Mouse (Mus musculus): ENCODE results near the gene Galns. TPM values are rescaled to one million over a fixed set of nuclear protein-coding genes. Genes with fewer than 3 reads are reported as not detected.

Galns gene
- total and polyA plus RNA-seq, 3 experiments: 16.4 to 25.6 (median 25.6) TPM

GRCm38 (mm10) chr8:122569996-122570395 lies 41.3 kb downstream of the Galns start:
- Histone ChIP-seq H3K9ac (ENCODE audit: insufficient read depth, low read depth) (no peak overlapping the region), H3K36me3 (replicated peaks in 1 of 2; ENCODE audit: control insufficient read depth in 1 of 2, insufficient read depth in 1 of 2, low read length in 1 of 2) (peaks cover 42 to 69% of the 10 kb centered on the region in 2 experiments), H3K27ac (ENCODE audit: insufficient read depth, low read depth) (no peak overlapping the region), H3K4me3 (replicated peaks in 1 of 3; ENCODE audit: low read depth in 2 of 3, low read length in 2 of 3, poor library complexity in 1 of 3) (no peak overlapping the region), H3K4me1 (ENCODE audit: control insufficient read depth in 1 of 2, insufficient read depth in 2 of 2) (peaks cover 16 to 53% of the 10 kb centered on the region in 2 experiments), H3K79me2 (replicated peaks; ENCODE audit: control insufficient read depth, extremely low read depth, insufficient read depth, poor library complexity, severe bottlenecking) (peaks cover 16% of the 10 kb centered on the region), H3K9me3 (replicated peaks; ENCODE audit: low read length) (no peaks in the 10 kb centered on the region), H3K4me2 (ENCODE audit: insufficient read depth, low read depth, poor library complexity, severe bottlenecking) (no peak overlapping the region), H3K27me3 (replicated peaks) (no peaks in the 10 kb centered on the region)
- in situ Hi-C loops (cut with MboI; ENCODE audit: low pct_ligation_motif_present, low pct_unique_long_range_greater_than_20kb, low sequenced_read_pairs) (no loop called here), dilution Hi-C loops (cut with MboI; ENCODE audit: extremely low pct_ligation_motif_present, extremely low pct_unique_long_range_greater_than_20kb, low sequenced_read_pairs) (no loop called here)
- TF ChIP-seq ZKSCAN1 (IDR thresholded peaks at IDR 0.05; ENCODE audit: borderline replicate concordance, low read depth, low read length) (no peak), GABPA (IDR thresholded peaks at IDR 0.05; ENCODE audit: insufficient replicate concordance, low read depth, low read length) (no peak), CHD2 (IDR thresholded peaks at IDR 0.05; ENCODE audit: low read length) (no peak), CTCF (conservative IDR thresholded peaks at IDR 0.05 in 1 of 2, IDR thresholded peaks at IDR 0.05 in 1 of 2; ENCODE audit: low read depth in 2 of 2, low read length in 2 of 2) (no peak), IRF4 (IDR thresholded peaks at IDR 0.05; ENCODE audit: low read depth, low read length) (no peak), HCFC1 (IDR thresholded peaks at IDR 0.05; ENCODE audit: low read depth, low read length) (no peak), ZC3H11A (IDR thresholded peaks at IDR 0.05; ENCODE audit: low read depth, low read length) (no peak), E2F4 (IDR thresholded peaks at IDR 0.05; ENCODE audit: insufficient replicate concordance, low read depth, low read length) (no peak), NELFE (IDR thresholded peaks at IDR 0.05; ENCODE audit: low read depth, low read length) (no peak), POLR2A (IDR thresholded peaks at IDR 0.05; ENCODE audit: low read depth, low read length) (no peak)
- no peak for DNase-seq (ENCODE audit: extremely low read depth)

- Histone ChIP-seq H3K27ac (ENCODE audit: insufficient read depth, low read depth) (peak overlapping the region; percentile 26), H3K36me3 (replicated peaks in 1 of 2; ENCODE audit: control insufficient read depth in 1 of 2, insufficient read depth in 1 of 2, low read length in 1 of 2) (peaks cover 37 to 69% of the 10 kb centered on the region in 2 experiments), H3K9me3 (replicated peaks; ENCODE audit: low read length) (peaks cover 4% of the 10 kb centered on the region), H3K4me1 (ENCODE audit: control insufficient read depth in 1 of 2, insufficient read depth in 2 of 2) (peaks cover 10 to 47% of the 10 kb centered on the region in 2 experiments; a peak in 3 of 4 replicates), H3K79me2 (replicated peaks; ENCODE audit: control insufficient read depth, extremely low read depth, insufficient read depth, poor library complexity, severe bottlenecking) (peaks cover 13% of the 10 kb centered on the region), H3K4me3 (replicated peaks in 1 of 3; ENCODE audit: low read depth in 2 of 3, low read length in 2 of 3, poor library complexity in 1 of 3) (peak overlapping the region; percentile 49 to 64 (median 55)), H3K4me2 (ENCODE audit: insufficient read depth, low read depth, poor library complexity, severe bottlenecking) (peak overlapping the region; percentile 46; the same call in 1 of the 2 replicates), H3K27me3 (replicated peaks) (no peaks in the 10 kb centered on the region), H3K9ac (ENCODE audit: insufficient read depth, low read depth) (no peak overlapping the region)
- TF ChIP-seq UBTF (IDR thresholded peaks at IDR 0.05; ENCODE audit: low read depth, low read length) (0 out of 2 replicates have a peak, but pooled peaks have one; percentile 38), RCOR1 (conservative IDR thresholded peaks at IDR 0.05; ENCODE audit: low read depth, low read length) (no peak), CTCF (conservative IDR thresholded peaks at IDR 0.05 in 1 of 2, IDR thresholded peaks at IDR 0.05 in 1 of 2; ENCODE audit: low read depth in 2 of 2, low read length in 2 of 2) (peak in 1 of 2 experiments; percentile 31; a peak in 2 of 4 replicates)
- no peak for DNase-seq (ENCODE audit: extremely low read depth)
- in situ Hi-C loops (cut with MboI; ENCODE audit: low pct_ligation_motif_present, low pct_unique_long_range_greater_than_20kb, low sequenced_read_pairs): no loop called here
- dilution Hi-C loops (cut with MboI; ENCODE audit: extremely low pct_ligation_motif_present, extremely low pct_unique_long_range_greater_than_20kb, low sequenced_read_pairs): no loop called here
These were observed 41.9 kb downstream of the Galns start for GRCm38 (mm10) chr8:122569329-122569728.

- peak; percentile 25; the same call in 1 of the 2 replicates for TF ChIP-seq CHD2 (IDR thresholded peaks at IDR 0.05; ENCODE audit: low read length)
- TF ChIP-seq HCFC1 (IDR thresholded peaks at IDR 0.05; ENCODE audit: low read depth, low read length): no peak
- TF ChIP-seq POLR2AphosphoS2 (IDR thresholded peaks at IDR 0.05; ENCODE audit: low read depth, low read length): no peak
- peak in 1 of 2 experiments; percentile 44; a peak in 2 of 4 replicates for TF ChIP-seq CTCF (conservative IDR thresholded peaks at IDR 0.05 in 1 of 2, IDR thresholded peaks at IDR 0.05 in 1 of 2; ENCODE audit: low read depth in 2 of 2, low read length in 2 of 2)
- Histone ChIP-seq H3K36me3 (replicated peaks in 1 of 2; ENCODE audit: control insufficient read depth in 1 of 2, insufficient read depth in 1 of 2, low read length in 1 of 2) (peaks cover 37 to 67% of the 10 kb centered on the region in 2 experiments), H3K9ac (ENCODE audit: insufficient read depth, low read depth) (peak overlapping the region; percentile 99), H3K27me3 (replicated peaks) (no peaks in the 10 kb centered on the region), H3K4me2 (ENCODE audit: insufficient read depth, low read depth, poor library complexity, severe bottlenecking) (peak overlapping the region; percentile 46), H3K9me3 (replicated peaks; ENCODE audit: low read length) (peaks cover 5% of the 10 kb centered on the region), H3K4me3 (replicated peaks in 1 of 3; ENCODE audit: low read depth in 2 of 3, low read length in 2 of 3, poor library complexity in 1 of 3) (peak overlapping the region; percentile 49 to 64 (median 55)), H3K4me1 (ENCODE audit: control insufficient read depth in 1 of 2, insufficient read depth in 2 of 2) (peaks cover 10 to 42% of the 10 kb centered on the region in 2 experiments; a peak in 3 of 4 replicates), H3K27ac (ENCODE audit: insufficient read depth, low read depth) (peak overlapping the region; percentile 26), H3K79me2 (replicated peaks; ENCODE audit: control insufficient read depth, extremely low read depth, insufficient read depth, poor library complexity, severe bottlenecking) (peaks cover 13% of the 10 kb centered on the region)
- peak; percentile 59 for DNase-seq (ENCODE audit: extremely low read depth)
- dilution Hi-C loops (cut with MboI; ENCODE audit: extremely low pct_ligation_motif_present, extremely low pct_unique_long_range_greater_than_20kb, low sequenced_read_pairs): no loop called here
- in situ Hi-C loops (cut with MboI; ENCODE audit: low pct_ligation_motif_present, low pct_unique_long_range_greater_than_20kb, low sequenced_read_pairs): no loop called here
These were observed 42.4 kb downstream of the Galns start for GRCm38 (mm10) chr8:122568881-122569309.
